In genomic region chr1:133418164-133418800, GRCm38 (mm10) we compare ENCODE assay signal across 8 mouse cellular contexts. TPM values are rescaled to one million over a fixed set of nuclear protein-coding genes. Genes with fewer than 3 reads are reported as not detected.
DNase-seq lines count a peak whose midpoint lies in the region; ATAC-seq and TF ChIP-seq lines count a peak whose summit lies in the region.

No protein-coding gene starts in this region.

- ATAC-seq in intestine, embryonic 14.5 days (replicated peaks; ENCODE audit: low FRiP score, low TSS enrichment, low read depth), result peak; percentile 65
- peak; percentile 46 for ATAC-seq in liver, embryonic 14.5 days (ENCODE audit: insufficient read depth)
- ATAC-seq in monocyte, adult 5-6 weeks (replicated peaks; ENCODE audit: insufficient number of reproducible peaks, low FRiP score, low TSS enrichment, poor library complexity, severe bottlenecking), result peak; percentile 54; the same call in 1 of the 2 replicates
- peak; percentile 86 for ATAC-seq in stomach, postnatal 0 days (ENCODE audit: low FRiP score, low TSS enrichment)

- H3K4me3 ChIP-seq in E14TG2a.4 (replicated peaks; ENCODE audit: low read length), result peak overlapping the region; percentile 74
- H3K4me3 ChIP-seq in intestine, embryonic 14.5 days (ENCODE audit: low read depth, low read length), result peak overlapping the region; percentile 30
- H3K4me3 ChIP-seq in liver, embryonic 14.5 days (ENCODE audit: insufficient read depth in 1 of 2, low read depth in 2 of 2, low read length in 2 of 2), result peak overlapping the region; percentile 48 to 50
- H3K4me3 ChIP-seq in stomach, postnatal 0 days (ENCODE audit: low read depth, low read length), result peak overlapping the region; percentile 36

- peak overlapping the region; percentile 56 for H3K4me2 ChIP-seq in intestine, embryonic 14.5 days (ENCODE audit: low read length)
- peak overlapping the region; percentile 58 for H3K4me2 ChIP-seq in liver, embryonic 14.5 days (ENCODE audit: low read depth)
- H3K4me2 ChIP-seq in stomach, postnatal 0 days (replicated peaks; ENCODE audit: low read depth), result peak overlapping the region; percentile 67

- TF ChIP-seq CTCF in E14TG2a.4 (conservative IDR thresholded peaks at IDR 0.05; ENCODE audit: low read length), result no peak
- TF ChIP-seq CTCF in liver, embryonic 14.5 days (IDR thresholded peaks at IDR 0.05; ENCODE audit: low read depth), result no peak
- TF ChIP-seq CTCF in stomach, postnatal 0 days (IDR thresholded peaks at IDR 0.05; ENCODE audit: low read depth), result peak; percentile 47

- WGBS in intestine, embryonic 14.5 days, result 7% methylated on average over 25 of the region's 28 CpGs
- 4% methylated on average over 27 of the region's 28 CpGs for WGBS in liver, embryonic 14.5 days (ENCODE audit: insufficient replicate concordance)
- 14% methylated on average over 28 of the region's 28 CpGs for WGBS in stomach, postnatal 0 days

- H3K27me3 ChIP-seq in E14TG2a.4 (ENCODE audit: insufficient read depth, low read length), result peaks cover 40% of the 10 kb centered on the region
- no peaks in the 10 kb centered on the region for H3K27me3 ChIP-seq in intestine, embryonic 14.5 days (replicated peaks; ENCODE audit: control insufficient read depth, insufficient read depth, low read length)
- H3K27me3 ChIP-seq in liver, embryonic 14.5 days (ENCODE audit: control insufficient read depth, insufficient read depth, low read length), result peaks cover 18% of the 10 kb centered on the region
- no peaks in the 10 kb centered on the region for H3K27me3 ChIP-seq in stomach, postnatal 0 days (ENCODE audit: control insufficient read depth, insufficient read depth, low read length)

- peak; percentile 58 to 72 for DNase-seq in adrenal gland, postnatal 4 days (ENCODE audit: low spot score in 2 of 2)
- peak; percentile 36 to 49 for DNase-seq in gastrocnemius, postnatal 4 days (ENCODE audit: low spot score in 2 of 2)
- peak; percentile 82 for DNase-seq in intestine, embryonic 14.5 days (ENCODE audit: low spot score)
- DNase-seq in liver, embryonic 14.5 days (ENCODE audit: low read depth in 3 of 3, low spot score in 3 of 3), result no peak
- DNase-seq in stomach, postnatal 0 days (ENCODE audit: low spot score), result peak; percentile 92
- no peak for DNase-seq in right cerebral cortex, postnatal 36 days (ENCODE audit: low spot score in 2 of 2)

- TF ChIP-seq EP300 in liver, embryonic 14.5 days (IDR thresholded peaks at IDR 0.05; ENCODE audit: low read depth), result no peak
- TF ChIP-seq EP300 in stomach, postnatal 0 days (optimal IDR thresholded peaks at IDR 0.05), result no peak

- H3K9me3 ChIP-seq in E14TG2a.4 (ENCODE audit: low read length), result no peaks in the 10 kb centered on the region
- H3K9me3 ChIP-seq in intestine, embryonic 14.5 days (ENCODE audit: control insufficient read depth, low read length), result no peaks in the 10 kb centered on the region
- H3K9me3 ChIP-seq in liver, embryonic 14.5 days (ENCODE audit: control insufficient read depth, low read length), result no peaks in the 10 kb centered on the region
- no peaks in the 10 kb centered on the region for H3K9me3 ChIP-seq in stomach, postnatal 0 days (ENCODE audit: control insufficient read depth, low read length)

- peak overlapping the region; percentile 45 for H3K9ac ChIP-seq in intestine, embryonic 14.5 days (ENCODE audit: low read length)
- H3K9ac ChIP-seq in liver, embryonic 14.5 days (replicated peaks), result peak overlapping the region; percentile 45
- peak overlapping the region; percentile 58 for H3K9ac ChIP-seq in stomach, postnatal 0 days (ENCODE audit: low read length)

- no peaks in the 10 kb centered on the region for H3K36me3 ChIP-seq in E14TG2a.4 (ENCODE audit: insufficient read depth, low read length)
- no peaks in the 10 kb centered on the region for H3K36me3 ChIP-seq in intestine, embryonic 14.5 days (ENCODE audit: control insufficient read depth, insufficient read depth, low read length)
- H3K36me3 ChIP-seq in liver, embryonic 14.5 days (replicated peaks; ENCODE audit: control insufficient read depth, insufficient read depth, low read depth), result no peaks in the 10 kb centered on the region
- no peaks in the 10 kb centered on the region for H3K36me3 ChIP-seq in stomach, postnatal 0 days (ENCODE audit: control insufficient read depth, insufficient read depth, low read length)

- H3K27ac ChIP-seq in intestine, embryonic 14.5 days (ENCODE audit: low read depth), result peak overlapping the region; percentile 52
- no peak overlapping the region for H3K27ac ChIP-seq in liver, embryonic 14.5 days
- peak overlapping the region; percentile 70 for H3K27ac ChIP-seq in stomach, postnatal 0 days (replicated peaks)

- H3K4me1 ChIP-seq in E14TG2a.4 (replicated peaks; ENCODE audit: low read depth, low read length), result peaks cover 95% of the 10 kb centered on the region
- peaks cover 61% of the 10 kb centered on the region for H3K4me1 ChIP-seq in intestine, embryonic 14.5 days (replicated peaks; ENCODE audit: control insufficient read depth, insufficient read depth, low read length)
- peaks cover 0 to 12% of the 10 kb centered on the region in 2 experiments; a peak in 1 of 4 replicates for H3K4me1 ChIP-seq in liver, embryonic 14.5 days (replicated peaks; ENCODE audit: control insufficient read depth in 2 of 2, insufficient read depth in 2 of 2, low read length in 1 of 2)
- H3K4me1 ChIP-seq in stomach, postnatal 0 days (replicated peaks; ENCODE audit: control insufficient read depth, insufficient read depth), result peaks cover 11% of the 10 kb centered on the region

RNA-seq across cellular contexts. Expression of gene Sox13, which starts 5.9 kb away (rescaled TPM):
- 10 to 100 TPM; 26.0 to 35.2 TPM for total RNA-seq in adrenal gland, postnatal 4 days (2021)
- 10 to 100 TPM; 18.1 to 19.3 TPM for total RNA-seq in gastrocnemius, postnatal 4 days (2021)
- 12.1 and 12.3 TPM in 2 replicates for polyA plus RNA-seq in intestine, embryonic 14.5 days (2014; fragmentation: Nextera tagmentation; extraction: Ambion mirVana)
- polyA plus RNA-seq in liver, embryonic 14.5 days (2012; rRNA removed), result 4.9 and 6.1 TPM in 2 replicates
- 1.1 and 1.6 TPM in 2 replicates for polyA plus RNA-seq in liver, embryonic 14.5 days (2014; fragmentation: Nextera tagmentation; extraction: Ambion mirVana)
- not detected in 3 replicates for total RNA-seq in monocyte, adult 5-6 weeks (2017)
- polyA plus RNA-seq in stomach, postnatal 0 days (2015; fragmentation: Nextera tagmentation; extraction: Ambion mirVana), result 3.7 and 5.0 TPM in 2 replicates

RNA-seq across cellular contexts. Expression of gene Etnk2, which starts 54.9 kb away (rescaled TPM):
- total RNA-seq in adrenal gland, postnatal 4 days (2021), result 10 to 100 TPM in 1 of 2 experiments, 1 to 10 TPM in 1; 8.1 to 12.1 TPM
- under 1 TPM; 0.42 to 0.60 TPM for total RNA-seq in gastrocnemius, postnatal 4 days (2021)
- polyA plus RNA-seq in intestine, embryonic 14.5 days (2014; fragmentation: Nextera tagmentation; extraction: Ambion mirVana), result 3.7 and 4.6 TPM in 2 replicates
- polyA plus RNA-seq in liver, embryonic 14.5 days (2012; rRNA removed), result 3.4 and 3.7 TPM in 2 replicates
- polyA plus RNA-seq in liver, embryonic 14.5 days (2014; fragmentation: Nextera tagmentation; extraction: Ambion mirVana), result 4.9 and 5.5 TPM in 2 replicates
- 0.85 to 1.4 TPM in 2 of 3 replicates, not detected in the other for total RNA-seq in monocyte, adult 5-6 weeks (2017)
- polyA plus RNA-seq in stomach, postnatal 0 days (2015; fragmentation: Nextera tagmentation; extraction: Ambion mirVana), result 2.8 and 4.2 TPM in 2 replicates

Comparison
In these comparisons a context has a peak if more than half of its experiments do, and no peak if none do; other contexts are left out.
1. DNase-seq: peak in adrenal gland, postnatal 4 days (2 of 2), gastrocnemius, postnatal 4 days (2 of 2), intestine, embryonic 14.5 days (single experiment) and stomach, postnatal 0 days (single experiment); none in liver, embryonic 14.5 days (0 of 3) and right cerebral cortex, postnatal 36 days (0 of 2).
2. RNA of gene Sox13, which starts 5.9 kb away (total RNA-seq): 26.0 to 35.2 TPM in adrenal gland, postnatal 4 days and 18.1 to 19.3 TPM in gastrocnemius, postnatal 4 days; not detected in monocyte, adult 5-6 weeks; every median in the first group is over 10 times any median in the second.
3. Peak in every context shown above with its lines, with median percentiles within 50 percentile points of each other: H3K4me3 ChIP-seq, ATAC-seq, H3K4me2 ChIP-seq and H3K9ac ChIP-seq.